Mouse (Mus musculus): ENCODE measurements at regions not wholly inside any gene's neighbourhood (a gene's known extent, or its start where the extent isn't known, plus 50 kb on each side); places are given as distances from the start of the nearest gene placed in this dataset.

GRCm38 (mm10) chr10:92349043-92349442 lies 373.2 kb downstream of the Nedd1 start:
- Histone ChIP-seq H3K4me3 (replicated peaks; ENCODE audit: insufficient read depth, low read depth, low read length) (no peak overlapping the region), H3K27me3 (ENCODE audit: control insufficient read depth, insufficient read depth, low read length) (no peaks in the 10 kb centered on the region), H3K4me1 (ENCODE audit: control insufficient read depth, insufficient read depth, low read length) (no peaks in the 10 kb centered on the region), H3K27ac (ENCODE audit: insufficient read depth, low read length) (no peak overlapping the region)
- DNase-seq: no peak
- WGBS: 76% methylated on average over 7 of the region's 7 CpGs
- TF ChIP-seq CTCF (IDR thresholded peaks at IDR 0.05; ENCODE audit: borderline replicate concordance, insufficient read depth, low read depth, low read length): no peak
- TF ChIP-seq POLR2A (IDR thresholded peaks at IDR 0.05; ENCODE audit: borderline replicate concordance, insufficient read depth, low read length): no peak

- no peaks in the 10 kb centered on the region for H3K27me3 ChIP-seq (ENCODE audit: control insufficient read depth, insufficient read depth, low read length)
- WGBS: 59% methylated on average over 10 of the region's 10 CpGs
- no peaks in the 10 kb centered on the region for H3K4me1 ChIP-seq (ENCODE audit: control insufficient read depth, insufficient read depth, low read length)
- no peak for DNase-seq
- H3K4me3 ChIP-seq (replicated peaks; ENCODE audit: insufficient read depth, low read depth, low read length): no peak overlapping the region
- no peak overlapping the region for H3K27ac ChIP-seq (ENCODE audit: insufficient read depth, low read length)
- TF ChIP-seq CTCF (IDR thresholded peaks at IDR 0.05; ENCODE audit: borderline replicate concordance, insufficient read depth, low read depth, low read length) (no peak), POLR2A (IDR thresholded peaks at IDR 0.05; ENCODE audit: borderline replicate concordance, insufficient read depth, low read length) (no peak)
These were observed 374.1 kb downstream of the Nedd1 start for GRCm38 (mm10) chr10:92347960-92348675.

- H3K4me1 ChIP-seq (ENCODE audit: control insufficient read depth, insufficient read depth, low read length): no peaks in the 10 kb centered on the region
- 47% methylated on average over 2 of the region's 2 CpGs for WGBS
- TF ChIP-seq CTCF (IDR thresholded peaks at IDR 0.05; ENCODE audit: borderline replicate concordance, insufficient read depth, low read depth, low read length) (no peak), POLR2A (IDR thresholded peaks at IDR 0.05; ENCODE audit: borderline replicate concordance, insufficient read depth, low read length) (no peak)
- DNase-seq: no peak
- H3K27me3 ChIP-seq (ENCODE audit: control insufficient read depth, insufficient read depth, low read length): no peaks in the 10 kb centered on the region
- no peak overlapping the region for H3K27ac ChIP-seq (ENCODE audit: insufficient read depth, low read length)
- no peak overlapping the region for H3K4me3 ChIP-seq (replicated peaks; ENCODE audit: insufficient read depth, low read depth, low read length)
These were observed 382.5 kb downstream of the Nedd1 start for GRCm38 (mm10) chr10:92339671-92340070.

- Histone ChIP-seq H3K4me3 (replicated peaks; ENCODE audit: insufficient read depth, low read depth, low read length) (no peak overlapping the region), H3K27me3 (ENCODE audit: control insufficient read depth, insufficient read depth, low read length) (no peaks in the 10 kb centered on the region), H3K27ac (ENCODE audit: insufficient read depth, low read length) (no peak overlapping the region), H3K4me1 (ENCODE audit: control insufficient read depth, insufficient read depth, low read length) (no peaks in the 10 kb centered on the region)
- WGBS: 82% methylated on average over 2 of the region's 2 CpGs
- no peak for DNase-seq
- TF ChIP-seq POLR2A (IDR thresholded peaks at IDR 0.05; ENCODE audit: borderline replicate concordance, insufficient read depth, low read length) (no peak), CTCF (IDR thresholded peaks at IDR 0.05; ENCODE audit: borderline replicate concordance, insufficient read depth, low read depth, low read length) (no peak)
These were observed 385.3 kb downstream of the Nedd1 start for GRCm38 (mm10) chr10:92336949-92337348.

- WGBS: 12% methylated on average over 5 of the region's 5 CpGs
- DNase-seq: no peak
- no peak overlapping the region for H3K4me3 ChIP-seq (replicated peaks; ENCODE audit: insufficient read depth, low read depth, low read length)
- H3K27ac ChIP-seq (ENCODE audit: insufficient read depth, low read length): no peak overlapping the region
- TF ChIP-seq POLR2A (IDR thresholded peaks at IDR 0.05; ENCODE audit: borderline replicate concordance, insufficient read depth, low read length): no peak
- TF ChIP-seq CTCF (IDR thresholded peaks at IDR 0.05; ENCODE audit: borderline replicate concordance, insufficient read depth, low read depth, low read length): no peak
- H3K4me1 ChIP-seq (ENCODE audit: control insufficient read depth, insufficient read depth, low read length): no peaks in the 10 kb centered on the region
- H3K27me3 ChIP-seq (ENCODE audit: control insufficient read depth, insufficient read depth, low read length): no peaks in the 10 kb centered on the region
These were observed 386.1 kb downstream of the Nedd1 start for GRCm38 (mm10) chr10:92336138-92336537.

GRCm38 (mm10) chr10:92335141-92335540 lies 387.1 kb downstream of the Nedd1 start:
- DNase-seq: no peak
- Histone ChIP-seq H3K27ac (ENCODE audit: insufficient read depth, low read length) (no peak overlapping the region), H3K27me3 (ENCODE audit: control insufficient read depth, insufficient read depth, low read length) (no peaks in the 10 kb centered on the region), H3K4me3 (replicated peaks; ENCODE audit: insufficient read depth, low read depth, low read length) (no peak overlapping the region), H3K4me1 (ENCODE audit: control insufficient read depth, insufficient read depth, low read length) (no peaks in the 10 kb centered on the region)
- no peak for TF ChIP-seq CTCF (IDR thresholded peaks at IDR 0.05; ENCODE audit: borderline replicate concordance, insufficient read depth, low read depth, low read length)
- TF ChIP-seq POLR2A (IDR thresholded peaks at IDR 0.05; ENCODE audit: borderline replicate concordance, insufficient read depth, low read length): no peak
- 84% methylated on average over 5 of the region's 5 CpGs for WGBS

- 26% methylated on average over 6 of the region's 6 CpGs for WGBS
- H3K27ac ChIP-seq (ENCODE audit: insufficient read depth, low read length): no peak overlapping the region
- H3K4me3 ChIP-seq (replicated peaks; ENCODE audit: insufficient read depth, low read depth, low read length): no peak overlapping the region
- no peak for TF ChIP-seq POLR2A (IDR thresholded peaks at IDR 0.05; ENCODE audit: borderline replicate concordance, insufficient read depth, low read length)
- TF ChIP-seq CTCF (IDR thresholded peaks at IDR 0.05; ENCODE audit: borderline replicate concordance, insufficient read depth, low read depth, low read length): no peak
- no peak for DNase-seq
- no peaks in the 10 kb centered on the region for H3K4me1 ChIP-seq (ENCODE audit: control insufficient read depth, insufficient read depth, low read length)
- H3K27me3 ChIP-seq (ENCODE audit: control insufficient read depth, insufficient read depth, low read length): no peaks in the 10 kb centered on the region
These were observed 388.4 kb downstream of the Nedd1 start for GRCm38 (mm10) chr10:92333869-92334268.

GRCm38 (mm10) chr10:92333042-92333774 lies 389.0 kb downstream of the Nedd1 start:
- peak in 1 of 2 experiments; percentile 4 for DNase-seq
- H3K4me1 ChIP-seq (ENCODE audit: control insufficient read depth, insufficient read depth, low read length): no peaks in the 10 kb centered on the region
- no peak overlapping the region for H3K27ac ChIP-seq (ENCODE audit: insufficient read depth, low read length)
- H3K4me3 ChIP-seq (replicated peaks; ENCODE audit: insufficient read depth, low read depth, low read length): no peak overlapping the region
- TF ChIP-seq POLR2A (IDR thresholded peaks at IDR 0.05; ENCODE audit: borderline replicate concordance, insufficient read depth, low read length): no peak
- 21% methylated on average over 3 of the region's 3 CpGs for WGBS
- H3K27me3 ChIP-seq (ENCODE audit: control insufficient read depth, insufficient read depth, low read length): no peaks in the 10 kb centered on the region
